Mouse (Mus musculus): Measurements from ENCODE around the gene Psmd5. TPM values are rescaled to one million over a fixed set of nuclear protein-coding genes. Genes with fewer than 3 reads are reported as not detected.
"Not testable (repeated sequence)": the region's sequence is repeated elsewhere in the genome, so short reads cannot be mapped to it uniquely, and the experiment has no call there.

Psmd5 gene
- polyA plus RNA-seq, 1 experiment from 2014 or later = 45.4 TPM

GRCm38 (mm10) chr2:34802565-34803245 lies 72.1 kb downstream of the Psmd5 start:
- H3K27ac ChIP-seq = peak overlapping the region; percentile 96

DNA sequence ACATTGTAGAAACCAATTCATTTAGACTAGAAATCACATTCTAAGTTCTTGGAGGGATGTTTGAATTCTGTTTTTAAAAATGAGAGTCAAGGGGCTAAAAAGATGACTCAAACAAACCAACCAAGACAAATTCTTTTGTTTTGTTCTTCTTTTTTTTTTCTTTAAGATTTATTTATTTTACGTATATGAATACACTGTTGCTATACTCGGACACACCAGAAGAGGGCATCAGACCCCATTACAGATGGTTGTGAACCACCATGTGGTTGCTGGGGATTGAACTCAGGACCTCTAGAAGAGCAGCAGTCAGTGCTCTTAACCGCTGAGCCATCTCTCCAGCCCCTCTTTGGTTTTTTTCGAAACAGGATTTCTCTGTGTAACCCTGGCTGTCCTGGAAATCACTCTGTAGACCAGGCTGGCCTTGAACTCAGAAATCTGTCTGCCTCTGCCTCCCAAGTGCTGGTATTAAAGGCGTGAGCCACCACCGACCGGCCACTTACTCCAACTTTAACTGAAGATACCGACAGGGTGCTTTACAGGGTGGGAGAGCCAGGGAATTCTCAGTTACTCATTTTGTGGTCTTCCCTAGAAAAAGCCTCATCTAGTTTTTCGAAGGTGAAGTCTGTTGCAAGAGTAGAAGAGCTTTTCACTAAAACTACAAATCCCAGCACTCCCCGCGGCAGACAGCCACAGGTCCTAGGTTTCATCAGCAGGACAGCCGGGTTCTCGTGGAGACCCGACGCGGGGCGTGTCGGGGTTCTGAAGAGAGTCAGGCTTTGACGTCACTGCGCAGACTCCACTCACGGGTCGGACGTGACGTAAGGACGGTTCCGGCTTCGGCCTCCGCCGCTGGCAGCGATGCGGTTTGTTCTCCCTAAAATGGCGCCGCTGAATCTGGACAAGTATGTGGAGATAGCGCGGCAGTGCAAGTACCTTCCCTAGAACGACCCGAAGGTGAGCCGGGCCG lies 73.0 kb downstream of the Psmd5 start:
- Histone ChIP-seq H3K9me3 (replicated peaks) (no peaks in the 10 kb centered on the region), H3K27ac (peak overlapping the region; percentile 96), H3K9ac (peak overlapping the region; percentile 89), H3K27me3 (no peaks in the 10 kb centered on the region), H3K36me3 (peaks cover 9% of the 10 kb centered on the region), H3K4me1 (replicated peaks) (peaks cover 30% of the 10 kb centered on the region), H3K4me2 (peak overlapping the region; percentile 55), H3K4me3 (peak overlapping the region; percentile 84)
- peak; percentile 95 for ATAC-seq (replicated peaks; ENCODE audit: insufficient number of reproducible peaks, insufficient read depth, low FRiP score, low read depth)
- 6% methylated on average over 39 of the region's 39 CpGs for WGBS

More at GRCm38 (mm10) chr2:34802565-34803245, 72.1 kb downstream of the Psmd5 start:
- Histone ChIP-seq H3K9ac (peak overlapping the region; percentile 89), H3K4me2 (peak overlapping the region; percentile 69), H3K4me1 (replicated peaks) (peaks cover 30% of the 10 kb centered on the region), H3K4me3 (peak overlapping the region; percentile 84), H3K36me3 (peaks cover 10% of the 10 kb centered on the region; the same call in 1 of the 2 replicates)
- ATAC-seq (replicated peaks; ENCODE audit: insufficient number of reproducible peaks, insufficient read depth, low FRiP score, low read depth) = peak; percentile 63
- not testable (repeated sequence) for H3K27me3 ChIP-seq; H3K9me3 ChIP-seq (replicated peaks)
- under 1% methylated on average over 32 of the region's 32 CpGs for WGBS

GRCm38 (mm10) chr2:34800371-34800770 lies 74.4 kb downstream of the Psmd5 start:
- H3K4me3 ChIP-seq = peak overlapping the region; percentile 89
- peak overlapping the region; percentile 86 for H3K27ac ChIP-seq
- 0 out of 2 replicates have a peak overlapping the region, but pooled peaks have one; percentile 77 for H3K9ac ChIP-seq
- H3K4me1 ChIP-seq (replicated peaks) = peaks cover 27% of the 10 kb centered on the region
- no peak for ATAC-seq (replicated peaks; ENCODE audit: insufficient number of reproducible peaks, insufficient read depth, low FRiP score, low read depth)
- no peaks in the 10 kb centered on the region for H3K9me3 ChIP-seq (replicated peaks)
- peaks cover 7% of the 10 kb centered on the region for H3K36me3 ChIP-seq
- H3K27me3 ChIP-seq = no peaks in the 10 kb centered on the region
- WGBS = 66% methylated on average over 7 of the region's 7 CpGs
- H3K4me2 ChIP-seq = peak overlapping the region; percentile 78

Other genes starting within 250 kb of the Psmd5 start
- 60.7 and 66.0 TPM in 2 replicates for gene Gapvd1, start 119.7 kb downstream of the Psmd5 start, polyA plus RNA-seq (2015; fragmentation: Nextera tagmentation; extraction: Ambion mirVana)
- 633 and 641 TPM in 2 replicates for gene Hspa5, start 103.0 kb downstream of the Psmd5 start, polyA plus RNA-seq (2015; fragmentation: Nextera tagmentation; extraction: Ambion mirVana)
- gene Rabepk, start 75.1 kb downstream of the Psmd5 start, polyA plus RNA-seq (2015; fragmentation: Nextera tagmentation; extraction: Ambion mirVana) = 22.2 and 24.3 TPM in 2 replicates
- gene Fbxw2, start 48.7 kb downstream of the Psmd5 start, polyA plus RNA-seq (2015; fragmentation: Nextera tagmentation; extraction: Ambion mirVana) = 57.5 and 65.2 TPM in 2 replicates
- not detected in 2 replicates for gene Gm34653, start 42.0 kb downstream of the Psmd5 start, polyA plus RNA-seq (2015; fragmentation: Nextera tagmentation; extraction: Ambion mirVana)
- 0.14 and 0.16 TPM in 2 replicates for gene Cutal, start 572 bp downstream of the Psmd5 start, polyA plus RNA-seq (2015; fragmentation: Nextera tagmentation; extraction: Ambion mirVana)
- 1.9 and 3.3 TPM in 2 replicates for gene Phf19, start 39.1 kb upstream of the Psmd5 start, polyA plus RNA-seq (2015; fragmentation: Nextera tagmentation; extraction: Ambion mirVana)
- 1.4 and 4.3 TPM in 2 replicates for gene Traf1, start 86.8 kb upstream of the Psmd5 start, polyA plus RNA-seq (2015; fragmentation: Nextera tagmentation; extraction: Ambion mirVana)
- gene Hc, start 186.5 kb upstream of the Psmd5 start, polyA plus RNA-seq (2015; fragmentation: Nextera tagmentation; extraction: Ambion mirVana) = 0.06 and 0.30 TPM in 2 replicates
- 0.19 and 0.58 TPM in 2 replicates for gene AI182371, start 226.6 kb upstream of the Psmd5 start, polyA plus RNA-seq (2015; fragmentation: Nextera tagmentation; extraction: Ambion mirVana)
- gene Cntrl, start 234.5 kb upstream of the Psmd5 start, polyA plus RNA-seq (2015; fragmentation: Nextera tagmentation; extraction: Ambion mirVana) = 14.4 and 18.0 TPM in 2 replicates